Mouse (Mus musculus) embryonic fibroblast, embryonic 13.5 days (primary cell): ENCODE data around the gene Cep250.

ENCODE experiments used
- CTCF ChIP-seq: IDR thresholded peaks from 2 replicates; pipeline ENCODE4 v1.5.1; 2011; ENCODE audit warnings: mild to moderate bottlenecking, control low read depth, low read length, moderate library complexity, borderline replicate concordance; ENCODE audit not compliant: insufficient read depth
- POLR2A ChIP-seq: IDR thresholded peaks from 2 replicates; pipeline ENCODE4 v1.6.1; 2011; ENCODE audit warnings: low read depth, mild to moderate bottlenecking, control low read depth, low read length, moderate library complexity

DNA sequence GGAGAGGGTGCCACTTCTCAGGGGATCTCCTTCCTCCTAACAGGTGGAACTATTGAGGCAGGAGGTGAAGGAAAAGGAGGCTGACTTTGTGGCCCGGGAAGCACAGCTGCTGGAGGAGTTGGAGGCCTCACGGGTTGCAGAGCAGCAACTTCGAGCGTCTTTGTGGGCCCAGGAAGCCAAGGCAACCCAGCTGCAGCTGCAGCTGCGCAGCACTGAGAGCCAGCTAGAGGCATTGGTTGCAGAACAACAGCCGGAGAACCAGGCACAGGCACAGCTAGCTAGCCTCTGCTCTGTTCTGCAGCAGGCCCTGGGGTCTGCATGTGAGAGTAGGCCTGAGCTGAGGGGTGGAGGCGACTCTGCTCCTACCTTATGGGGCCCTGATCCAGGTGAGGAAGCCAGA is 29.5 kb downstream of the Cep250 start:
- TF ChIP-seq CTCF (no peak), POLR2A (no peak)
